Mouse (Mus musculus): Measurements from ENCODE around the gene Cdiptos. TPM values are rescaled to one million over a fixed set of nuclear protein-coding genes. Genes with fewer than 3 reads are reported as not detected.

Gene Cdiptos
- polyA plus RNA-seq, 1 experiment from 2014 or later = 2.1 TPM

DNA sequence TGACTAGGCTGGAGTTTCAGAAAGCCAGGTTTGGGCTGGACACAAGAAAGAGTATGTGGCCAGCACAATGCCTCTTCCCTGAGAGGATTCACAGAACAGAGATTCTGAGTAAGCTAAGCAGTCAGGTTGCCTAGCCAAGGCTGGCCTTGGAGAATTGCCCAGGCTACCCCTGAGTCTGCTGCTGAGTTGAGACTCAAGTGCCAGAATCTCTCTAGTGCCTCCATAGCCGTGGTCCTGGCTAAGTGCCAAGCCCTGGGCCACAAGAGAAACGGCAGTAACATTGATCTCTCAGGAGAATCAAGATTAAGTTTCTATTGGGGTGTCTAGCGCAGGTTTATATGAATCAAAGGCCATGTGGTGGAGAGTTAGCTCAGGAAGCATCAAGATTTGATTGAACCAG lies 10.3 kb downstream of the Cdiptos start:
- H3K9me3 ChIP-seq (replicated peaks; ENCODE audit: control insufficient read depth, low read length) = no peaks in the 10 kb centered on the region
- H3K4me1 ChIP-seq (ENCODE audit: control insufficient read depth, insufficient read depth, low read length) = no peaks in the 10 kb centered on the region
- no peak overlapping the region for H3K27ac ChIP-seq (ENCODE audit: low read length)
- no peak overlapping the region for H3K4me3 ChIP-seq (replicated peaks; ENCODE audit: low read length)
- WGBS = 43% methylated on average over 3 of the region's 3 CpGs
- ATAC-seq (ENCODE audit: insufficient read depth, low FRiP score) = no peak
- H3K27me3 ChIP-seq (ENCODE audit: control insufficient read depth, insufficient read depth, low read length) = no peaks in the 10 kb centered on the region
- no peak overlapping the region for H3K9ac ChIP-seq (ENCODE audit: low read length)
- no peak overlapping the region for H3K4me2 ChIP-seq (ENCODE audit: low read depth, low read length)
- H3K36me3 ChIP-seq (ENCODE audit: control insufficient read depth, insufficient read depth, low read length) = no peaks in the 10 kb centered on the region

DNA sequence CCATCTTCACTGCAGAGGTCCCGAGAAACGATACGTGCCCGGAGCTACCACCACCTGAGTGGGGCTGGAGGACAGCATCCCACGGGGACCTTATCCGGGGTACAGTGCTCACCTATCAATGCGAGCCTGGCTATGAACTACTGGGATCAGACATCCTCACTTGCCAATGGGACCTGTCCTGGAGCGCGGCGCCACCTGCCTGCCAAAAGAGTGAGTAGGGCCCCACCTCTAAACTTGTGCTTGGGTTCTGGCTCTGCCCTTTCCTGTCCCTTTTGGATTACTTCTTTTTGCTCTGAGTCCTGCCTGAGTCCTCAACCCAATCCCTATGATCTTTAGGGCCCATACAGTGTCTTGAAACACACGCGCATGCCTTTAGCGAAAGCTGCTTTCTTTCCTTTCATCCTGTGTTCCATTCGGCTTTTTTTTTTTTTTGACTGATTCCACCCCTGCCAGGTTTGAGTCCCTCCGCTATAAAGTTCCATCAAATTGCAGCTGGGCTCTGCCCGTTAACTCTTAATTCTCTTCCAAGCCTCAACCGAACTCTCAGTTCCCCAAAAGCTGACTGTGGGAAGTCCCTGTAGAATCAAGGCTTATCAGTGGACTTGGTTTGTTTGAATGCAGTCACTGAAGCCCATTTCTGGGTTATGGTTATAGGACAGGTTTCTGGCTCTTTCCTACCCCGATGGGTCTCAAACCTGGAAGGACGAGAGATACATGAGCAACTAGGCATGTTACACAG lies 12.2 kb downstream of the Cdiptos start:
- no peaks in the 10 kb centered on the region for H3K27me3 ChIP-seq (ENCODE audit: control insufficient read depth, insufficient read depth, low read length)
- no peak overlapping the region for H3K27ac ChIP-seq (ENCODE audit: low read length)
- no peak overlapping the region for H3K4me3 ChIP-seq (replicated peaks; ENCODE audit: low read length)
- no peaks in the 10 kb centered on the region for H3K36me3 ChIP-seq (ENCODE audit: control insufficient read depth, insufficient read depth, low read length)
- no peak overlapping the region for H3K9ac ChIP-seq (ENCODE audit: low read length)
- no peak overlapping the region for H3K4me2 ChIP-seq (ENCODE audit: low read depth, low read length)
- no peak for ATAC-seq (ENCODE audit: insufficient read depth, low FRiP score)
- H3K4me1 ChIP-seq (ENCODE audit: control insufficient read depth, insufficient read depth, low read length) = no peaks in the 10 kb centered on the region
- WGBS = 28% methylated on average over 19 of the region's 19 CpGs
- no peaks in the 10 kb centered on the region for H3K9me3 ChIP-seq (replicated peaks; ENCODE audit: control insufficient read depth, low read length)

GRCm38 (mm10) chr7:126961965-126962364 lies 13.9 kb downstream of the Cdiptos start:
- Histone ChIP-seq H3K9me3 (replicated peaks; ENCODE audit: control insufficient read depth, low read length) (no peaks in the 10 kb centered on the region), H3K4me2 (ENCODE audit: low read depth, low read length) (no peak overlapping the region), H3K4me1 (ENCODE audit: control insufficient read depth, insufficient read depth, low read length) (no peaks in the 10 kb centered on the region), H3K4me3 (replicated peaks; ENCODE audit: low read length) (no peak overlapping the region), H3K27ac (ENCODE audit: low read length) (no peak overlapping the region), H3K27me3 (ENCODE audit: control insufficient read depth, insufficient read depth, low read length) (no peaks in the 10 kb centered on the region), H3K9ac (ENCODE audit: low read length) (no peak overlapping the region), H3K36me3 (ENCODE audit: control insufficient read depth, insufficient read depth, low read length) (no peaks in the 10 kb centered on the region)
- 82% methylated on average over 4 of the region's 4 CpGs for WGBS
- ATAC-seq (ENCODE audit: insufficient read depth, low FRiP score) = no peak

- Histone ChIP-seq H3K27me3 (ENCODE audit: control insufficient read depth, insufficient read depth, low read length) (no peaks in the 10 kb centered on the region), H3K9me3 (replicated peaks; ENCODE audit: control insufficient read depth, low read length) (no peaks in the 10 kb centered on the region), H3K9ac (ENCODE audit: low read length) (no peak overlapping the region), H3K4me1 (ENCODE audit: control insufficient read depth, insufficient read depth, low read length) (no peaks in the 10 kb centered on the region), H3K4me3 (replicated peaks; ENCODE audit: low read length) (no peak overlapping the region), H3K27ac (ENCODE audit: low read length) (no peak overlapping the region), H3K4me2 (ENCODE audit: low read depth, low read length) (no peak overlapping the region), H3K36me3 (ENCODE audit: control insufficient read depth, insufficient read depth, low read length) (no peaks in the 10 kb centered on the region)
- 85% methylated on average over 5 of the region's 5 CpGs for WGBS
- no peak for ATAC-seq (ENCODE audit: insufficient read depth, low FRiP score)
Measured at GRCm38 (mm10) chr7:126961095-126961494, 14.8 kb downstream of the Cdiptos start.

- WGBS = 61% methylated on average over 9 of the region's 9 CpGs
- no peaks in the 10 kb centered on the region for H3K27me3 ChIP-seq (ENCODE audit: control insufficient read depth, insufficient read depth, low read length)
- H3K4me3 ChIP-seq (replicated peaks; ENCODE audit: low read length) = no peak overlapping the region
- no peak overlapping the region for H3K9ac ChIP-seq (ENCODE audit: low read length)
- H3K9me3 ChIP-seq (replicated peaks; ENCODE audit: control insufficient read depth, low read length) = no peaks in the 10 kb centered on the region
- H3K27ac ChIP-seq (ENCODE audit: low read length) = no peak overlapping the region
- H3K4me1 ChIP-seq (ENCODE audit: control insufficient read depth, insufficient read depth, low read length) = no peaks in the 10 kb centered on the region
- ATAC-seq (ENCODE audit: insufficient read depth, low FRiP score) = no peak
- no peaks in the 10 kb centered on the region for H3K36me3 ChIP-seq (ENCODE audit: control insufficient read depth, insufficient read depth, low read length)
- H3K4me2 ChIP-seq (ENCODE audit: low read depth, low read length) = no peak overlapping the region
Measured at GRCm38 (mm10) chr7:126959780-126960179, 16.1 kb downstream of the Cdiptos start.

- Histone ChIP-seq H3K4me3 (replicated peaks; ENCODE audit: low read length) (no peak overlapping the region), H3K27me3 (ENCODE audit: control insufficient read depth, insufficient read depth, low read length) (peaks cover 16% of the 10 kb centered on the region), H3K36me3 (ENCODE audit: control insufficient read depth, insufficient read depth, low read length) (no peaks in the 10 kb centered on the region), H3K9ac (ENCODE audit: low read length) (no peak overlapping the region), H3K4me1 (ENCODE audit: control insufficient read depth, insufficient read depth, low read length) (peaks cover 5% of the 10 kb centered on the region; the same call in 1 of the 2 replicates), H3K4me2 (ENCODE audit: low read depth, low read length) (no peak overlapping the region), H3K9me3 (replicated peaks; ENCODE audit: control insufficient read depth, low read length) (no peaks in the 10 kb centered on the region), H3K27ac (ENCODE audit: low read length) (no peak overlapping the region)
- no peak for ATAC-seq (ENCODE audit: insufficient read depth, low FRiP score)
- WGBS = 59% methylated on average over 3 of the region's 3 CpGs
Measured at GRCm38 (mm10) chr7:126955125-126955524, 20.8 kb downstream of the Cdiptos start.

- Histone ChIP-seq H3K27ac (ENCODE audit: low read length) (no peak overlapping the region), H3K36me3 (ENCODE audit: control insufficient read depth, insufficient read depth, low read length) (no peaks in the 10 kb centered on the region), H3K9me3 (replicated peaks; ENCODE audit: control insufficient read depth, low read length) (no peaks in the 10 kb centered on the region), H3K27me3 (ENCODE audit: control insufficient read depth, insufficient read depth, low read length) (peaks cover 19% of the 10 kb centered on the region), H3K4me1 (ENCODE audit: control insufficient read depth, insufficient read depth, low read length) (peaks cover 7% of the 10 kb centered on the region; the same call in 1 of the 2 replicates), H3K4me2 (ENCODE audit: low read depth, low read length) (no peak overlapping the region), H3K4me3 (replicated peaks; ENCODE audit: low read length) (no peak overlapping the region), H3K9ac (ENCODE audit: low read length) (no peak overlapping the region)
- no peak for ATAC-seq (ENCODE audit: insufficient read depth, low FRiP score)
- under 1% methylated on average over 8 of the region's 8 CpGs for WGBS
Measured at GRCm38 (mm10) chr7:126952646-126953045, 23.3 kb downstream of the Cdiptos start.

DNA sequence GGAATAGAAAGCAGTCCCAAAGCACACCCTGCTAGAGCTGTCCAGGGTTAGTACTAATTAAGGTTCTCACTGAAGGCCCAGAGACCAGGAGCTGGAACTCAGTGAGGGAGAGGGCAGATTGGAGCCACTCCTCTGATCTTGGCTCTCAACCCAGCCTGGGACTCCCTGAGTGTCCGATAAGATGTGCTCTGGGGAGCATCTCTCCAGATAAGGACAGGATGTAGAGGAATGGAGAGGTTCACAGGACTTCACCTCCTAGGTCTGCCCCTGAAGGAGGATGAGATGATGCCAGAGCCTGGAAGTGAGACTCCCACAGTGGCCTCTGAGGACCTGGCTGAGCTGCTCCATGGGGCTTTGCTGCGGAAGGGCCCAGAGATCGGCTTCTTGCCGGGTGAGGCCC lies 24.2 kb downstream of the Cdiptos start:
- H3K36me3 ChIP-seq (ENCODE audit: control insufficient read depth, insufficient read depth, low read length) = no peaks in the 10 kb centered on the region
- no peaks in the 10 kb centered on the region for H3K9me3 ChIP-seq (replicated peaks; ENCODE audit: control insufficient read depth, low read length)
- H3K27ac ChIP-seq (ENCODE audit: low read length) = no peak overlapping the region
- H3K4me2 ChIP-seq (ENCODE audit: low read depth, low read length) = no peak overlapping the region
- no peak overlapping the region for H3K9ac ChIP-seq (ENCODE audit: low read length)
- whole genome bisulfite sequencing = 27% methylated on average over 4 of the region's 4 CpGs
- H3K4me1 ChIP-seq (ENCODE audit: control insufficient read depth, insufficient read depth, low read length) = peaks cover 7% of the 10 kb centered on the region; the same call in 1 of the 2 replicates
- no peak overlapping the region for H3K4me3 ChIP-seq (replicated peaks; ENCODE audit: low read length)
- no peak for ATAC-seq (ENCODE audit: insufficient read depth, low FRiP score)
- peaks cover 19% of the 10 kb centered on the region for H3K27me3 ChIP-seq (ENCODE audit: control insufficient read depth, insufficient read depth, low read length)

GRCm38 (mm10) chr7:126950647-126951615 lies 25.0 kb downstream of the Cdiptos start:
- Histone ChIP-seq H3K27me3 (ENCODE audit: control insufficient read depth, insufficient read depth, low read length) (peaks cover 19% of the 10 kb centered on the region), H3K9me3 (replicated peaks; ENCODE audit: control insufficient read depth, low read length) (no peaks in the 10 kb centered on the region), H3K4me3 (replicated peaks; ENCODE audit: low read length) (peak overlapping the region; percentile 55), H3K4me1 (ENCODE audit: control insufficient read depth, insufficient read depth, low read length) (peaks cover 7% of the 10 kb centered on the region; the same call in 1 of the 2 replicates), H3K36me3 (ENCODE audit: control insufficient read depth, insufficient read depth, low read length) (no peaks in the 10 kb centered on the region), H3K9ac (ENCODE audit: low read length) (no peak overlapping the region), H3K27ac (ENCODE audit: low read length) (no peak overlapping the region), H3K4me2 (ENCODE audit: low read depth, low read length) (0 out of 2 replicates have a peak overlapping the region, but pooled peaks have one; percentile 1)
- no peak for ATAC-seq (ENCODE audit: insufficient read depth, low FRiP score)
- WGBS = 6% methylated on average over 26 of the region's 26 CpGs

Measured in stomach, embryonic 16.5 days (tissue).